Mouse (Mus musculus): Measurements from ENCODE around the gene Ist1.

DNA sequence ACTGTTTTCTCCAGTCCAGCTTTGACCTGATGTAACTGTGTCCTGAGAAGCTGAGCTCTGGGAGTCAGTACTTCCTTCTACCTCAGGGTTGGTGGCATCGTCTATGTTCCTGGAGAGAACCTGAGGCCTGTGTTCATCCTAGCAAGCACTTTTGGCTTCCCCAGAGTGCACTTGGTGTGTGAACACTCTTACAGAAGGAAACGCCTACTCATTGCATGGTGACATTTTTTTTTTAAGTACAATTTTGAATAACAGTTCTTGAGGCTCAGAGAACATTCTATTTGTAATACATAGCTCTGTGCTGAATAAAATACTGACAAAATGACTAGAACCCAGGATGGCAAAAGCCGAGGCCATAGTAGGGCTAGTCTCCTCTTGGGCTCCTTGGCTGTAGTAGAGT lies 36.2 kb downstream of the Ist1 start:
- TF ChIP-seq CTCF (conservative IDR thresholded peaks at IDR 0.05; ENCODE audit: low read length) (no peak), POU5F1 (IDR thresholded peaks at IDR 0.05; ENCODE audit: borderline replicate concordance, low read length) (no peak), NANOG (IDR thresholded peaks at IDR 0.05; ENCODE audit: borderline replicate concordance, low read length) (no peak)

Data from E14TG2a.4 (cell line).